Mouse (Mus musculus): ENCODE results near the gene Med22. TPM values are rescaled to one million over a fixed set of nuclear protein-coding genes. Genes with fewer than 3 reads are reported as not detected.

The Med22 gene
- polyA plus RNA-seq, 1 experiment from 2014 or later = 116 TPM

DNA sequence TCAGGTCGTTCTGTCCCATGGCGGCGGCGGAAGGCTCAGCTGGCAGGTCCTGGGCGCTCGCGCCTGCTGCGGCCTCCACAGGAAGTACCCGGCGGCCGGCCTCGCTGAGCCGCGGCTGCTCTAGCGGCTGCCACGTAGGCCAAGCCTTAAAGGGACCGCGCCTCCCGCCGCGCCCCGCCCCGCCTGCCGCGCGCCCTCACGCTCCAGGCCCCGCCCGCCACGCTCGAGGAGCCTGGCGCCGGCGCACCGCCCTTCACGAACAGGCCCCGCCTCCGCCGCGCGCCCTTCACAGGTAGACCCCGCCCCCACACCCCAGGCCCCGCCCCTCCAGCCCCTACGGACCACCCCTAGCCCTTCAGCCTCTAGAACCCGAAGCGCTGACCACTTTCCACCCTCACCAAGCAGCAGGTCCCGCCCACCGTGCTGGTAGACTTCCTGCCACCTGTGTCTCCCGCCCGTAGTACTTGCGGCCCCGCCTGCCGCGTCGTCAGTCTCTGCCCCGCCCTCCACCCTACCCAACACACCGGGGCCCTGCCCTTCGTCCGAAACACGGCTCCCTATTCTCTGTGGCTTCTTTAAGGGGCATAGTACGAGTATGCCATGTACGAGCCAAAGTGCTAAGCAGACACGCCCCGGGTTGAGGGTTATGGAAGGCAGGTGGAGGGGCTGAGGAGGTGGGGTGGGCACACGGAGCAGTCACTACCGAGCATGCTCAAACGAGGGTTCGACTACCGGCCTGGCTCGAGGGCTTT, 23.0 kb upstream of the Med22 start, which contains the start of the genes Surf4 and Stkld1:
Surf4 (minus strand) TSS at position 625 of the 752 bp plus-strand sequence.
Stkld1 (plus strand) TSS at position 744 of the 752 bp plus-strand sequence.
- ATAC-seq (ENCODE audit: low FRiP score) = peak; percentile 95
- no peaks in the 10 kb centered on the region for H3K9me3 ChIP-seq (replicated peaks)
- H3K27me3 ChIP-seq = no peaks in the 10 kb centered on the region
- peaks cover 23% of the 10 kb centered on the region for H3K36me3 ChIP-seq
- H3K9ac ChIP-seq = peak within 1 kb of the TSS; percentile 98
- peak within 1 kb of the TSS; percentile 77 for H3K4me2 ChIP-seq (replicated peaks)
- H3K4me1 ChIP-seq = peaks cover 21% of the 10 kb centered on the region
- WGBS = 1% methylated on average over 46 of the region's 70 CpGs
- H3K4me3 ChIP-seq = peak within 1 kb of the TSS; percentile 70
- H3K27ac ChIP-seq = peak within 1 kb of the TSS; percentile 76

DNA sequence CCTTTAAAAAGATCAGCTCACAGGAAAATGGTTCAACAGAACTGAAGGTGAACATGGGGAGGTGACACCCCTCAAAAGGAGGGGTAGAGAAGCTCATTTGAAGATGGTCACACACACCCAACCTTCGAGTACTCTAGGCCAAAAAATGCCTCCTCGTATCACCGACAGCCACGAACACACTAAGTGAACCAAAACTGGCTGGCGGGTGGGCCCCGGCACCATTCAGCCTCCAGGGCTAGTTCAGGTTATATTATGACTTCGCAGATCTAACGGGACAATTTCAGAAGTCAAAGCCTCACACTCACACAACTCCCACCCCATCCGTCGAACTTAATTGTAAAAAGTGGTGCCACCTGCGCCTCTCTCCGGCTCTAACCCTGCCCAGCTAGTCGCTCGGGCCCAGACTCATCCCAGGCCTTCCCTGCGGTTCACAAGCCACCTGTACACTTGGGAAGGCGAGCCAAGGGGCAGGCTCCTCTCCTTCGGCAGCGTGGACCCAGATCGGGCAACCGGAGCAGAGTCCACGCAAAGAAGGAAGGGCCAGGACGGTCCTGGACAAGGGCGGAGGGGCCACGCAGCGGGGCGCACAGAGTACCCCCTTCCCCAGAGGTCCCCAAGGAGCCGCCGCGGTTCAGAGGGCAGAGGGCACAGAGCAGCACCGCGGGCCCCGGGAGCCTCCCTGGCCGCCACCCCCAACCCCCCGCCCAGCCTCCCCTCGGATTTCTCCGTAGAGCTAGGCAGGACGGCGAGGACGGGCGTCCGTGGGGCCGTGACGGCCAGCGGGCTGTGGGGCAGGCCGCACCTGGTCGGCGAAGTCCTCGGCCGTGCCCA, 22.2 kb upstream of the Med22 start:
- 2% methylated on average over 49 of the region's 49 CpGs for WGBS
- no peak for ATAC-seq (ENCODE audit: low FRiP score)
- Histone ChIP-seq H3K36me3 (peaks cover 29% of the 10 kb centered on the region), H3K9ac (peak overlapping the region; percentile 98), H3K4me1 (peaks cover 21% of the 10 kb centered on the region), H3K4me3 (peak overlapping the region; percentile 70), H3K27me3 (no peaks in the 10 kb centered on the region), H3K9me3 (replicated peaks) (no peaks in the 10 kb centered on the region), H3K4me2 (replicated peaks) (peak overlapping the region; percentile 77), H3K27ac (peak overlapping the region; percentile 76)

DNA sequence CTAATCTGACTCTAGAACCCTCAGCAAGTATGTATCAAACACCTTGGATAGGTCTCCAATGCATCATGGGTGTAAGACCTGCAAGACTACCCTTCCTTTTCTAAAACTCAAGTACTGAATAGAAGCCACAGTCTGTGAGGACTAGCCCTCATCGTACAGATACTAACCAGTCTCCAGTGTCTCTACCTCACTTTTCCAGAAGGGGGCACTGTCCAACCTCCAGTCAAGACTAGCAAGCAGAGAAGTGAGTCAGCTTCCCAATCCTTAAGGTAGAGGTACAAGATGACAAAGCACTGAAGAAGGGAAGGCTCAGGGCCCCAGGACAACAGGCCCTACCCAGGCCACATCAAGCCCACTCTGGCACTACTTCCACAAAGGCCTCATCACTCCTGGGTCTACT, 19.9 kb upstream of the Med22 start:
- Histone ChIP-seq H3K4me1 (peaks cover 21% of the 10 kb centered on the region), H3K9ac (no peak overlapping the region), H3K9me3 (replicated peaks) (no peaks in the 10 kb centered on the region), H3K4me3 (no peak overlapping the region), H3K27ac (no peak overlapping the region), H3K27me3 (no peaks in the 10 kb centered on the region), H3K36me3 (peaks cover 51% of the 10 kb centered on the region), H3K4me2 (replicated peaks) (no peak overlapping the region)
- ATAC-seq (ENCODE audit: low FRiP score) = no peak
- WGBS = 34% methylated on average over 1 of the region's 1 CpGs

DNA sequence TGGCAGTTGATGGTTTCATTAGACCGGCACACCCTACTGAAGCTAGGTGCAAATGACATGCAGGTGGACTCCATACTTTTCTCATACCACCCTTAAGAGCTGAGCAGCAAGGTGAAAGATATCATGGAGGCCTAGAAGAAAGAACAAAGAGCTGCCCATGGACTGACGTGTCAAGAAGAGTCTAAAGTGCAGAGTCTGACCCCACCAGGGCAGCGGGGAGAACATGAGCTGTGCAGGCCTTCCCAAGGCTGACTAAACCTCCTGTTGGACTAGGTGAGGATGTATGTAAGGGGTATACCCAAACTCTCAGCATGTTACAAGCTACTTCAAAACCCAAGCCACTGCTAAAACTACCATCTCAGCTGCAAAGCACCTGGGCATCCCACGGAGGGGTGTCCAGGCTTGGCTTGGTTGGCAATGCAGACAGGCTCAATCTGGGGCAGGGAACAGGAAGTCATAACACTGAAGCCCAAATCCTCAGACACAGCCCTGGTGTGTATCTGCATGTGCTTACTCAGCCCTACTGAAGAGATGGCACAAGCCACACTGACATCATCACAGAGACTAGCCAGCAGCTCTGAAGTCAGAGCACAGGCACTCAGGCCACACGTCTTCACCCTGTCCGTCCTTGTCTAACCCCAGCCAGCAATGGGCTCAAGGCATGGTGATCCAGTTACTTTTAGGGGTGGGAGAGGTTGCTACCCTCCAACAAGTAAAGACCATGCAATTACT, 17.4 kb upstream of the Med22 start:
- Histone ChIP-seq H3K4me1 (peaks cover 21% of the 10 kb centered on the region), H3K27ac (no peak overlapping the region), H3K27me3 (no peaks in the 10 kb centered on the region), H3K4me2 (replicated peaks) (no peak overlapping the region), H3K9ac (no peak overlapping the region), H3K36me3 (peaks cover 75% of the 10 kb centered on the region), H3K9me3 (replicated peaks) (no peaks in the 10 kb centered on the region), H3K4me3 (no peak overlapping the region)
- ATAC-seq (ENCODE audit: low FRiP score) = no peak
- 90% methylated on average over 6 of the region's 6 CpGs for WGBS

DNA sequence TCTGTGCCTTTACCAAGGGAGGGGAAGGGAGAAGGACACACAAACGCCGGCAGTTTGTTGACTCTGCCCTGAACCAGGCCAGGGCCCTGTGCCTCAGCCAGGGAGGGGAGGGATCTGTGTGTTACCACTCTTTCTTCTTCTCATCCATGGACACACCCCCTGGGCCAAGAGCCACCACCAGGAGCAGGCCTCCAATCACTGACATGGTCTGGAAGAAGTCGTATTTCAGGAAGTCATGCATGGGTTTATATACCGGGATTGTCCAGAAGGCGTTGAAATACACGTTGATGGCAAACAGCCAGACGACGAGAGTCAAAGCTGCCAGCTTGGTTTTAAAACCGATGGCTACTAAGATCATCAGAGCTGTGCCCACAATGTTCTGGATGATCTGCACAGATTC, 11.3 kb upstream of the Med22 start:
- no peak overlapping the region for H3K9ac ChIP-seq
- no peaks in the 10 kb centered on the region for H3K9me3 ChIP-seq (replicated peaks)
- peaks cover 17% of the 10 kb centered on the region for H3K4me1 ChIP-seq
- H3K27me3 ChIP-seq = no peaks in the 10 kb centered on the region
- H3K4me3 ChIP-seq = no peak overlapping the region
- ATAC-seq (ENCODE audit: low FRiP score) = no peak
- WGBS = 88% methylated on average over 9 of the region's 9 CpGs
- no peak overlapping the region for H3K27ac ChIP-seq
- no peak overlapping the region for H3K4me2 ChIP-seq (replicated peaks)
- peaks cover 94% of the 10 kb centered on the region for H3K36me3 ChIP-seq

DNA sequence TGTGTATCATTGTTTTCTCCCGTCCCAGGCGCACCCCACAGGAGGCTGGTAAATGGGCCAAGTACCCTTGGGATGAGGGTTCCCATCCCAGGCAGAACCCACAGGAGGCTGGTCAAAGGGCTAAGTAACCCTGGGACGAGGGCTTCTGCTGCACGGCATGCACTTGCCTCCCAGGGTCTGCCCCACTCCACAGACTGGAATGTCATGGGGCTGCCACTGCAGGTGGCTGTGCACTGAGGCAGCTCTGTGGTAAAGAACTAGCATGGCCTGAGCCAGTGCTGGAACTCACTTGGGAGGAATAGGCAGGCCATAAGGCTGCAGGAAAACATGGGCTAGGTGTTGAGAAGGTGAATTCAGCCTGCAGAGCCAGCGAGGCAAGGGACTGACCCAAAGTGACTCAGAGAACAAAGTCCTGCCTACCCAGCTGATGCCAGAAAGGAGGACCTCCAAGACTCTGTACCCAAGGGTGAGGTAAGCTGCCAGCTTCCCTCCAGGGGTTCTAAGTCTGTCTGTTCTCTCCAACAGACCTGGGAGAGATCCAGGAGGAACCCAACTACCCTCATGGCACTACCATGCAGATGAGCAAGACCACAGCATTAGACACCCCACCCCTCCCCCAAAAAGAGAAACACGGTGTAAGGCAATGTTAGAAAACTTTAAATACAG, 9.8 kb upstream of the Med22 start:
- WGBS = 92% methylated on average over 6 of the region's 6 CpGs
- peaks cover 80% of the 10 kb centered on the region for H3K36me3 ChIP-seq
- H3K4me1 ChIP-seq = peaks cover 25% of the 10 kb centered on the region
- H3K27ac ChIP-seq = no peak overlapping the region
- H3K9me3 ChIP-seq (replicated peaks) = no peaks in the 10 kb centered on the region
- no peak overlapping the region for H3K9ac ChIP-seq
- H3K4me3 ChIP-seq = no peak overlapping the region
- H3K27me3 ChIP-seq = no peaks in the 10 kb centered on the region
- no peak for ATAC-seq (ENCODE audit: low FRiP score)
- H3K4me2 ChIP-seq (replicated peaks) = no peak overlapping the region

DNA sequence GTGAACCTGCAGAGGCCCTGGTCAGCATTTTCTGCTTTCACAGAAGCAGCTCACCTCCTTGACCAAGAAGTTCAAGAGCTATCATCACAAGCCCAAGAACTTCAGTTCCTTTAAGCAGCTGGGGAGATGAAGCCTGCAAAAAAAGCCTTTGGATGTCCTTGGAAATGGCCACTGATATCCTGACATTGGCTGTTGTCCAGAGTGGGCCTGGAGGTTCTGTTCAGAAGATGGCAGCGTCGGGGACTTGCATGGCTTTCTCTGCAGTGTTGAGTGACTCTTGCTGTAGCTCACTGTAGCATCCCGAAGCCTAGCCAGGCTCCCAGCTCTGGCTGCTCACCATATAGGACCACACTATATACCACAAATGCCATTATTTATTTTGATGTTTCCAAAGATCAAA, 9.2 kb upstream of the Med22 start:
- Histone ChIP-seq H3K36me3 (peaks cover 74% of the 10 kb centered on the region), H3K9ac (no peak overlapping the region), H3K4me1 (peaks cover 31% of the 10 kb centered on the region), H3K9me3 (replicated peaks) (no peaks in the 10 kb centered on the region), H3K27me3 (no peaks in the 10 kb centered on the region), H3K27ac (no peak overlapping the region), H3K4me3 (no peak overlapping the region), H3K4me2 (replicated peaks) (no peak overlapping the region)
- no peak for ATAC-seq (ENCODE audit: low FRiP score)
- WGBS = 91% methylated on average over 3 of the region's 3 CpGs

DNA sequence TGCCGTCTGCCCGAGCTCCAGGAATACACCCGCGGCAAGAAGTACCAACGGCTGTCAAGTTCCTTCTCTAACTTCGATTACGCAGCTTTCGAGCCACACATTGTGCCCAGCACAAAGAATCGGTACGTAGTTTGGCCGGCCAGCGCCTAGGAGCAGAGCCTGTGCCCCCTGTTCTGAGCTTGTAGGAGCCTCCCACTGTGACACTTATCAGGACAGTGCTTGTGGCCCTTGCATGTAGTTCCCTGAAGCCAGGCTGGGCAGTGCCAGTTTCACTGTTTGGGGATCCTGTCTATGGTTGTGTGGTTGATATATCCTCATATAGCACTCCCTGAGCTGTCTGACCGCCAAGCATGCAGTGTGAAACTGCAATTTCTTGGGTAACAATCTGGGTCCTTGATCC, 6.3 kb upstream of the Med22 start:
- WGBS = 2% methylated on average over 13 of the region's 13 CpGs
- H3K27ac ChIP-seq = peak overlapping the region; percentile 73

DNA sequence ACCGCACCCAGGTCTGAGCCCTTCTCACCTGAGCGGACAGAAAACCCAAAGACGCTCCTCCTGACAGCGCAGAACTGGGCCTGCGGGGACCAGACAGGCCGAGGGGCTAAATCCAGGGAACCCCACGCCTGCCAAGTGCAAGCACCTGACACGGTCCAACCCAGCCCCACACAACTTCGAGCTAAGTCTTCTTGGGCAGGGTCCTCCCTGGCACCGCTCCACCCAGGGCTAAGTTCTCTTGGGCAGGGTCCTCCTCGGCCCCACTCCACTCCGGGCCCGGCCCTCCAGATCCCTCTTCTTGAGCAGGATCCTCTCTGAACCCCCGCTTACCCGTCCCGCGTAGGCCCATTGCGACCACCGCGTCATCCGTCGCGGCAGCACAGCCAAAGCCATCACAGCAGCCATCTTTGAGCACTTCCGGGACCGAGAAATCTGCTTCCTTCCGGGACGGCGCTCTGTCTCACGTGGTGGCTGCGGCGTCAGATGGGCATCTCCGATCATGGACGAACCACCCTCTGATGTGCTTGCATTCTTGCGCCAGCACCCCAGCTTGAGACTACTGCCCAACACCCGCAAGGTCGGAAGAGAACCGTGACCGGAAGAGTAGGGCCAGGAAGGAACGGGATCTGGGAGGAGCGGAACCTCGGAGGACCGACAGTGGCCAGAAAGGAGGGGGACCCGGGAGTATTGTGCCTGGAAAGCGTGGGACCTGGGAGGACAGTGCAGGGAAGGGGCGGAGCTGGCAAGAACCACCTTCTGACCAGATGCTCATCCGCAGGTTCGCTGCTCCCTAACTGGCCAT, 5.7 kb upstream of the Med22 start, which contains the start of the genes Surf2 and Surf1:
Surf2 (plus strand) TSS at position 441 of the 802 bp plus-strand sequence.
Surf1 (minus strand) TSS at position 604 of the 802 bp plus-strand sequence.
- peaks cover 47% of the 10 kb centered on the region for H3K4me1 ChIP-seq
- peak within 1 kb of the TSS; percentile 76 for H3K4me3 ChIP-seq
- H3K4me2 ChIP-seq (replicated peaks) = peak within 1 kb of the TSS; percentile 99
- H3K36me3 ChIP-seq = peaks cover 71% of the 10 kb centered on the region
- H3K27ac ChIP-seq = peak within 1 kb of the TSS; percentile 73
- WGBS = 3% methylated on average over 47 of the region's 47 CpGs
- no peaks in the 10 kb centered on the region for H3K9me3 ChIP-seq (replicated peaks)
- no peaks in the 10 kb centered on the region for H3K27me3 ChIP-seq
- ATAC-seq (ENCODE audit: low FRiP score) = peak; percentile 74
- peak within 1 kb of the TSS; percentile 76 for H3K9ac ChIP-seq

More for the DNA sequence above, 6.3 kb upstream of the Med22 start:
- Histone ChIP-seq H3K36me3 (peaks cover 74% of the 10 kb centered on the region), H3K4me3 (peak overlapping the region; percentile 76), H3K9me3 (replicated peaks) (no peaks in the 10 kb centered on the region), H3K4me2 (replicated peaks) (peak overlapping the region; percentile 99), H3K27me3 (no peaks in the 10 kb centered on the region), H3K9ac (peak overlapping the region; percentile 76), H3K4me1 (peaks cover 43% of the 10 kb centered on the region)
- no peak for ATAC-seq (ENCODE audit: low FRiP score)

DNA sequence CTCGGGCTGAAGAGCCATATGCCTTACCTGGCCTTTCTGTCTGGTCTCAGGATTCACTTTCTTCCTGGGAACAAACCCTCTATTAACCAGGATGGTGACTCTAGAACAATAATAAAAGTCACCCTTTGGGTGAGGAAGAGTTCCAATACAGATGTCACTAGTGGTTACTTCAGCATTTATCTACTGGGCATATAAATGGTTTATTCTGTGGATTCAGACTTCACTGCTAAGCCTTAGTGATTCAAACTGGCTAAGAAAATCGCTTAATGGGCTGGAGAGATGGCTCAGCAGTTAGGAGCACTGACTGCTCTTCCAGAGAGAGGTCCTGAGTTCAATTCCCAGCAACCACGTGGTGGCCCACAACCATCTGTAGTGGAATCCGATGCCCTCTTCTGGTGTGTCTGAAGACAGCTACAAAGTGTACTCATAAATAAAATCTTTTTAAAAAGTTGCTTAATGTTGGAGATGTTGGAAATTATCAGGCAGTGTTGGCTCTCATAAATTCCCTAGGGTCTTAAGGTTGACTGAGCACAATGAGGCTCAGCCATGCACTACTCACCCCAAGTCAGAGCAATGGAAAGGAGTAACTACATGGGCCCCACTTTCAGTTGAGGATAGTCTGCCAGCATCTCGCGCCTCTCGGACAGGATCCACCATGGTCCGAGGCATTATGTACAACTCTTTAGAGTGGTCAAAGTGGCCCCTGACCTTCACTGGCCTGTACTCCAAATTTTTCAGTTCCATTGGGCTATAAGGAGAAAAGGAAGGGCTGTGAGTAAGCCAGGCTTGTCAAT, 3.9 kb upstream of the Med22 start:
- WGBS = 66% methylated on average over 8 of the region's 8 CpGs
- 0 out of 2 replicates have a peak overlapping the region, but pooled peaks have one; percentile 99 for H3K4me2 ChIP-seq (replicated peaks)
- H3K9me3 ChIP-seq (replicated peaks) = no peaks in the 10 kb centered on the region
- no peak overlapping the region for H3K4me3 ChIP-seq
- H3K36me3 ChIP-seq = peaks cover 53% of the 10 kb centered on the region
- ATAC-seq (ENCODE audit: low FRiP score) = no peak
- H3K9ac ChIP-seq = no peak overlapping the region
- H3K27me3 ChIP-seq = no peaks in the 10 kb centered on the region
- H3K4me1 ChIP-seq = peaks cover 52% of the 10 kb centered on the region
- no peak overlapping the region for H3K27ac ChIP-seq

Measured in hindbrain, embryonic 12.5 days (tissue).